Mouse (Mus musculus) heart, adult 18-20 months (tissue): Measurements from ENCODE around the gene Spint2. TPM values are rescaled to one million over a fixed set of nuclear protein-coding genes. Genes with fewer than 3 reads are reported as not detected.

Experiments used
- DNase-seq, 2 experiments: peaks; one replicate each; pipeline ENCODE4 v3.0.0; 2021 to 2022; ENCODE audit warnings: mixed read lengths in 1 of 2
- total RNA-seq, 2 experiments: library from RNA; stranded (reverse); gene quantifications; 2 replicates each; pipeline ENCODE4 v1.2.3; 2021

Gene Spint2
- total RNA-seq, 2 experiments from 2014 or later: 45.7 to 53.8 TPM

DNA sequence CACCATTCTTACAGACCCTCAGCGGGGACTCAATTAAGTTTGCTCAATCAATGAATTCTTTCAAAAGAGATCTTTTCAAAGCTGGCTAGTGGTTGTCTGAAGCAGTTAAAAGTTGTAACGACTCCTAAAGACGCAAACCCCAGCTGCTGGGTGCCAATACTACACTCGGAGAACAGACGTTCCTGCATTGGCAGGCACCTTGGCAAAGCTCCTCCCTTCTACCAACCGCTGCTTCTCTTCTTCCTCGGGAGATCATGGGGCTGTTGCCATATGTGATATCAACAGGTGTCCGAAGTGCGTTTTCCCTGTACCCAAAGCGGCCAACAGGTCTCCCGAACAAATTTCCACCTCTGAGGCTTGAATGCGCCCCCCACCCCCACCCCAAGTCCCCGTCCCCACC, 911 bp downstream of the Spint2 start:
- DNase-seq: no peak

DNA sequence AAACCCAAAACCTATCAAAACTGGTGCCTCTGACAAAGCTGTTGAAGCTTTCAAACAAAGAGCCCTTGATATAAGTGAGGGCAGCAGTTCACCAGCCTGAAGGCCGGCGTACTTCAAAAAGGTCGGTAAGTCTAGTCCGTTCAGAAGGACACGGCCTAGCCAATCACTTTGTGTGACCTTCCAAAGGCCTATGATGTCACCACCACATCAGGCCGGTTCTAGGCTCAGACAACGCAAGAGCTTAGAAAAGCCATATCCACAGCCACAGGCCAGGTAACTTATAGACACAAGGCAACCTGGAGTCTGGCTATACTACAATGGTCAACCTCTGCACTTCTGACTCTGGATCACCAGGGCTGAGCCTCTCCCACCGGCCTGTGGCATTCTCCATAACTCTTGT, 1.8 kb downstream of the Spint2 start:
- no peak for DNase-seq

DNA sequence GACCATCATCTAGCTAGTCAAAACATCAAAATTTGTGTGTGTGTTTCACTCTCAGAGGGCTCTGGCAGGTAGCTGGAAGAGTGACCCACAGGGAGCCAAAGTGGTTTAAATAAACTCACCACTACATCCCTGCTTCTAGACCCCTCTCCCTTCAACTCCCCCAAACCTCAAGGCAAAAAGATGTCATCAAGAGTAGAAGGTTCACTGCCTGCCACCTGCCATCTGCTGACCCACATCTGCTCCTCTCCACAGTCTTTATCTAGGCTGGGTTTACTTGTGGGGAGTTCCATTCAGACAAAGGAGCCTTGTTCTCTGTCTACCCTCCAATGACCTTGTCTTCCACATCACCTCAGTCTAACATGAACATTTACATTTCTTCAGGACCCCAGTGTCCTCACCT, 2.5 kb downstream of the Spint2 start:
- no peak for DNase-seq

DNA sequence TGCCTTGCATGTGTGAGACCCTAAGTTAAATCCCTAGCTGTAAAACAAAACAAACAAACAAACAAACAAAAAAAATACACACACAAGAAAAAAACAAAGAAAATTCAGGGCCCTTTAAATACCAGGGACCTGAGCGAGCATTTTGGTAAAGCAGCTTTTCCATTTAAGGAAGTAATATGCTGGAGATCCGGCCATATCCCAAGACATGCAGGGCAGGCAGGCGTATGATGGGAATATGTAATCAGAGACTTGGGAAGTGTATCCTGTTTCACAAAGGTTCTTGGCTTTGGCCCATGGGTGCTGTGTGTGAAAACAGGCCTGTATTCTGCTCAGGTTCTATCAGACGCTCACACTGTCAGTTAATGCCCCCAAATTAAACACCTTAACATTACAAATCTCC, 4.2 kb downstream of the Spint2 start:
- DNase-seq: no peak

DNA sequence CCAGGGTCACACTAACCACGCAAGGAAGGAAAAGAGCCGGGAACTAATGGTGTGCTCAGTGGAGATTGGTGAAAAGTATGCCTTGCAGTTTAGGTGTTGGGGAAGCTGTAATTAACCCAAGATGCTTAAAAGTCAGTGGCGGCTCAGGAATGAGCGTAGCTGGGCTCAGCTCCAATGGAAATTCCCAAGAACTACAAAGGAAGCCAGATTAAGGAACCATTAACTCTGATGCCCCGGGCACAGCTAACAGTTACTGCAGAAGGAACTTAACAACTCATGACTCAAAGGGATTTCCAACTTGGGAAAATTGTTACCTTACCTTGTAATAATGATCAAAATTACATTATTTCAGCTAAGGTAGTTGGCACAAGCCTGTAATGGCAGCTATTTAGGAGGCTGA, 5.0 kb downstream of the Spint2 start:
- no peak for DNase-seq

DNA sequence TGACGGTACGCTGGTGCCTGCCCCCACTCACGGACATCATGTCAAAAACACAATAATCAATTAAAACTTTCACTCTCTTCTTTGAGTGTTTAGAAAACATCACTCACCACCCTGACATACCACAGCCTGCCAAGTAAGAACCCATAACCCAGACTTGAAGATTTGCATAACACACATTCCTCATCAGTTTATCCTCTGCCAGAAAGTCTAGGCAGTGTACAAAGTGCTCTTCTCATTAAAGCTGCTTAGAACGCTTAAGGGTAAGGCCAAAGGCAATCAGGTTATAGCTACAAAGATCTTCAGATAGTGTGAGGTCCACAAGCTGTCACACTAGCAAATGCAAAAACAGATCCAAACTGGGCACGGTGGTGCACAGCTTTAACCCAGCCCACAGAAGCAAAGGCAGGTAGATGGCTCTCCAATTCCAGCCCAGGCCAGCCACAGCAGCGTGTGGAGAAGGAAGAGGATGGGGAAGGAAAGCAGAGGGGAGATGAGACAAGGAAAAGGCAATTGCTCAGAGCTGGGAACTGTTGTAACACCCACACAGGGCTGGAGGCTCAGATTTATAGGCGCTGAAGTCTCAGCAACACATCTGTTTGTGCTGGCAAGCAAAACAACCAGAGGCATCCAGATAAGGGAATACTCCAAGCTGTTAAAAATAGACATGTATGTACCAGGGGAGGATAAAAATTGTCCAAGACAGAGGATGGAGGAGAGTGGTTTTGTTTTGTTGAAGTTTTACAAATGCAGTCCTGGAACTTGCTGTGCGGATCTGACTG, 9.8 kb downstream of the Spint2 start:
- DNase-seq: peak in 1 of 2 experiments; percentile 34

DNA sequence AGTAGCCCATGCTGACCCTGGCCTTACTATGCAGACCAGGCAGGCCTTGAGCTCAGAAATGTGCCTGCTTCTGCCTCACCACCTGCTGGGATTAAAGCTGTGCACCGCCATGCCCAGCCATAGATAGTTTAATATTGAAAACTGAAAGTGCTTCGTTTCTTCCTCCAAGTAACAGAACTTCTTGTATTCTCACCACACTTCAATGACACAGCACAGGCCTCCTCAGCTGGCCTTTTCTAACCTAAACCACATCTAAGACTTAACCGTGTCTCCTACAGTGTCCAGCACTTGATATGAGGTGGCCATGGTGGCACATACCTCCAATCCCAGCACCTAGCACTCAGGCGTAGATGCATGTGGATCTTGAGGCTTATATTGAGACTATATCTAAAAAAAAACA, 11.3 kb downstream of the Spint2 start:
- DNase-seq: no peak

DNA sequence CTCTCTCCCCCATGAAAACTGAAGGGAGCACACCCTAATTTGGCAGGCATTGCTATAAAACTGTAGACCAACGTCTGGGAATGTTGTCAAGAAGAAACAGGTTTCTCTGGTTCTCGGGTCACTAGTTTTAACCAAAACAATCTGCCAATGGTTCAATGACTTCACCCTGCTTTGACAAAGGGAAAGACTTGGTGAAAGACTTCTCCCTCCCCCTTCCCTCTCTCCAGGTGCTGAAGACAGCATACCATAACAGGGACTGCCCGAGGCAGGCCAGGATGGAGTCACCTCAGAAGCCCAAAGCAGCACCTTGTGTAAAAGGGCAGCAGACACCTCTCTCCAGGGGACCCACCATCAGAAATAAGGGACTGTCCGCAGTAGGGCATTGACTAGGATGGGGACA, 14.8 kb downstream of the Spint2 start:
- DNase-seq: no peak

DNA sequence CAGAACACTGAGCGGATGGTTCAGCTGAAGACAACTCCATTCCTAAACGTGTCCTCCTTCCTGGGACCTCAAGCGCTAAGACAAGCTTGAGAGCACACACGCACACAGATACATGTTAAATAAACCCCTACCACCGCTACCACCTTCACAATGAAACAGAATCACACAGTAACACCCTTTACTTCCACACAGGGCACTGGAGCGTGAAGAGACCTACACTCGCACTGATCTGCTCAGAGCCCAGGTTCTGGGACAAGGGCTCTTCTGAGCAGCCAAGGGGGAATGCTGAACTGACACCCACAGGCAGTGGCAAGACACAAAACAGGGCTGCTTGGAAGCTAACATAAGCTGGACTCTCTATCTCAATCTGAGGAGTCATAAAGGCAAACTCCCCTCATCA, 16.1 kb downstream of the Spint2 start:
- DNase-seq: no peak

DNA sequence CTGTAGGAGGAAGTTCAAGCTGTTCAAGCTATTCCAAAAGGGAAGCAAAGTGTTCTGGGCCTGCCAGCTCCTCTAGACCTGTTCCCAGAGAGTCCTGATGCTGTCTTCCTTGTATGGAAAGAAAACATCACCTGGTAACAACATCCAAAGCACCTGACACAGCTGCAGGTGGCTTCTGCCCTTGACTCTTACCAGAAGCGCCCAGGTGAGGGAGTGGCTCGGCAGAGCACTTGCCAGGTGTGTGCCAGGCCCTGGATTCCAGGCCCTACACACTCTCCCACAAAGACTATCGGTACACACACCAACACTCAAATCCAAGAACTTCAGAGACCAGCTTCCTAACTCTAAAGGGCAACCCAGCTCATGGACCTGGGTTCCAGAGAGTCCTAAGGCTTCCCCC, 17.9 kb downstream of the Spint2 start:
- DNase-seq: no peak

DNA sequence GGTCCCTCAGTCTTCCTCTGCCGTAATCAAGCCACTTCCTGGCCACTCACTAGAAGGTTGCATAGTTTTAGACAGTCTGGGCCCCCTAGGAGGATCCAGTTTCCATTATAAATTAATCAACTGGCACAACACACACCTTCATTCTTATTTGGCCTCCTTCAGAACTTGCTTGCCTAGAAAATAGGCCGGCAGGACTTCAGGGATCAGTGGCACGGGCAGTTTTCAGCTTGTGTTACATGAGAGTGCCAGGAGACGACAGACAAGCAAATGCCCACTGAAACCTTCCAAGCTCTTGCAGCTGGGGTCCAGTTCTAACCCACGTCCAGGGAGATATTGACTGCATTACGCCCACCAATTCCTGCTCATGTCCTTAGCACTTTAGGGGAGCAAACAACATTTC, 19.6 kb downstream of the Spint2 start:
- no peak for DNase-seq

DNA sequence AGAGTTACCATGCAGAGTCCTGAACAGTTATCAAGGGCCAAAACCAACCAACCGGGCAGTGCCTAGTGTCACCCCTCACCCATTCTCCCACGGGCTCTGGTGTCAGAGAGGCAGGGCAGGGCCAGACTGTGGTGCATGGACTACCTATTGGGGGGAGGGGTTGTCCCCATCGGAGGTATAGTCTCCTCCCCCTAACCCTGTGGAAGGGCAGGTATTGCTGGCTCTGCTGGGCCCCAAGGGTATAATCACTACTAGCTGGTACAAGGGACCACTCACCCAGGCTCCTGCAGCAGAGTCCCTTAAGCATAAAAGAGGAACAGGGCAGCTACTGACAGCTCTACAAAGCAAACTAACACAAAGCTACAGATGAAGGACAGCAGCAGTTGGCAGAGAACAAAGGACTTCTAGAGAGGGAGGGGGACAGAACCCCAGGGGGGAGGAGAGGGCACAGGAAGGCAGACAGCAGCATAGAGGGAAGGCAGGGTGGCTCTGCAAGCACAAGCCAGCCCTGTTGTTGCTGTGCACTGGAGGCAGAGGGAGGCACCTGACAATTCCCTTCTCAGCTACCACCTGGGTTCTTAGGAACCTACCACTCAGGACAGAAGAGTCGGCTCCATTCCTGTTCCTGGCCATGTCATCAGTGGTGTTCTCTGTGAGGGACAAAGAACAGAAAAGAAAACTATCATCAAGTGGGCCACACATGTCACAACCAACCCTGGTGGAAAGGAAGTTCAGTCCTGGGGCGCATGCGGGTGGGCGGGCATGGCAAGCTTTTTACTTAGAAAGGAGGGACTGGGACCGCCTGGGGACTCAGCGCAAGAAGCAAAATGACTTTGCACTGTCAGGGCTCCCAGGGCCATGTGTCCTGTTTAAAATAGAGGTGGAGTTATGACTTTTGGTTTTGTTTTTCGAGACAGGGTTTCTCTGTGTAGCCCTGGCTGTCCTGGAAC, 21.7 kb downstream of the Spint2 start:
- DNase-seq: no peak

DNA sequence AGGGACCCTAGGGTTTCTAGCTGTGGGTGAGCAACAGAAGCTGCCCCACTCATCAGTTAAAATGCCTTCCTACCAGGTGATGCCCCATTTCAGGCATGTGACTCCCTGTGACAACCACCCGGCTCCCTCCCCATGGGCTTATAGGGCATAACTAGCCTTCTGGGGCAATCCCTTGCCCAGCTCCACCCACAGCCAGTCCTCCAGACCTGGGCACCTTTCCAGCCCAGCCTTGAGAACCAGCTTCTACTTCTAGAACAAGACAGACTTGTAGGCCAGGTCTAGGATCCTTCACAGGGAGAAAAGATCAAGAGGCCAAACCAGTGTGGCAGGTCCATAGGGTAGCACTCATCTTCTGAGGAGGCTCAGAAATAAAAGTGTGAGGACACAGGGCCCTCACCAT, 24.3 kb downstream of the Spint2 start:
- DNase-seq: no peak

DNA sequence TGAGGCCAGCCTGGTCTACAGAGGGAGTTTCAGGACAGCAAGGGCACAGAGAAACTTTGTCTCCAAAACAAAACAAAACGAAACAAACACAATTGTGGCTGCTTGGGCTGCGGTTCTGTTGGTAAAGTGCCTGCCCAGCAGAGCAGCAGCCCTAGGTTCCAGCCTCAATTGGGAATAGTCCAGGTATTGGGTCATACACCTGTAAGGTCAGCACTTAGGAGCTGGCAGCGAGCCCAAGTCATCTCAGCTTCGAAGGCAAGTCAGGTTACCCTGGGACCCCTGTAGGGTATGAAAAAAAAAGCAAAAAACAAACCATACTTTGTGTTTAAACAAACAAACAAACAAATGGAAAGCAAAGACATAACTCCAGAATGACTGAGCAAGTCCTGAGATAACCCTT, 25.8 kb downstream of the Spint2 start:
- DNase-seq: no peak

DNA sequence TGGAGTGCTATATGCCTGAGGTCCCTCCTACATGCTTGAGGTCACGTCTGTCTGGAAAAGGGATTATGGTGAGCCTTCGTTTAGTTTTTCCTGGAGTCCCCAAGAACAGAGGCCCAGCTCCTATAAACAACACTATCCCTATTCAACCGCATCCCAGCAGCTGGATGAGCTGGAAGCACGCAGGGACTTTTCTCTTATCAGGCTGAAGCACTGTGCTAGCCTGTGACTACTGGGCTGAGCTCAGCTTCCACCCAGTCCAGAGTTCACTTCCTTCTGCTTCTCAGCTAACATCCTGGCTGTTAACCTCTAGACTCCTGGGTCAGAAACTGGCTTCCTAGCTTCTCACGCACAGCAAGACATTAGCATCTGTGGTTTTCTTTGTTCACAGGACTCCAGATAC, 27.9 kb downstream of the Spint2 start:
- peak in 1 of 2 experiments; percentile 47 for DNase-seq

DNA sequence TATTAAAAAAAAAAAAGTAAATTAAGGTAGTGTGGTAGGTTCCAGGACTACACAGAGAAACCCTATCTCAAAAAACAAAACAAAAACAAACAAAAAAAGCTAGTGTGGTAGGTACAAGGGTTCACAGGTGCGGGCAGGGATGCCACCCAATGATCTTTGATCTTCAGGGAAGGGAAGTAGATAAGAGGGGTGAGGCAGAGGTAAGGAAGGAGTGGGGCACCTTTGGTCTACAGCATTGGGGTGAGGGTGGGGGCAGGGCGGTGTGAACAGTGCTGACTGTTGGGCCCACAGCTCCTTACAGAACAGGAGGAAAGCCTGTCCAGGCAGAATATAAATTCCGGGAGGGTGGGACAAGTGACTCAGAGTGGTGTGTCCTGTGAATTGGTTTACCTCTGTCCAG, 30.5 kb downstream of the Spint2 start:
- no peak for DNase-seq

DNA sequence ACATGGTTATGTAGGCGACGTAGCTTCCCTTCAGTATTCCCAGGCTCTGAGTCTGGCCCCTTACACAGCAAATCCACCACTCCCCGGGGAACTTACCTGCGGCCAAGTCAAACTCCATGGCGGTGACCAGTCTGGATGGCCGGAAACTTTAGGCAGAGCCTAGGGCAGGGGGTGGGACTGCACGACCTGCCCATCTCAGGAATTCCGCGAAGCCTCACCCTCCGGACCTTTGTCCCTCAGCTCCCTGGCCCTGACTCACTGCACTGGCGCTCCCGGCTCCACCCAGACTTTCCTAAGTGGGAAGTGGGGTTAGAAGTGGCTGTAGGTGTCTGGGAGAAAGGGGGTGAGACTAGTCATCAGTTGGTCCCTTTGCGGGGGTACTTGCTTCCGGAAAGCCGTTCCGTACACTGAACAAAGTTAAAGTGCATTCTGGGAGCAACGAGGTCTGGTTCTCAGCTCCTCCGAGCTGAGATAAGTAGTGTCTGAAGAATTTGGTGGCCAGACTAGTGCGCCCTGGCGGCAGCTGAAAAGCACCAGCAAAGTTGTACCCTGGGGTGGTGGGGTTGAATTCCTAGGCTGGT, 33.4 kb downstream of the Spint2 start, which contains the start of gene 2200002D01Rik:
TSS of gene 2200002D01Rik (minus strand) at position 206 of the 581 bp plus-strand sequence.
- DNase-seq: peak; percentile 60 to 70

DNA sequence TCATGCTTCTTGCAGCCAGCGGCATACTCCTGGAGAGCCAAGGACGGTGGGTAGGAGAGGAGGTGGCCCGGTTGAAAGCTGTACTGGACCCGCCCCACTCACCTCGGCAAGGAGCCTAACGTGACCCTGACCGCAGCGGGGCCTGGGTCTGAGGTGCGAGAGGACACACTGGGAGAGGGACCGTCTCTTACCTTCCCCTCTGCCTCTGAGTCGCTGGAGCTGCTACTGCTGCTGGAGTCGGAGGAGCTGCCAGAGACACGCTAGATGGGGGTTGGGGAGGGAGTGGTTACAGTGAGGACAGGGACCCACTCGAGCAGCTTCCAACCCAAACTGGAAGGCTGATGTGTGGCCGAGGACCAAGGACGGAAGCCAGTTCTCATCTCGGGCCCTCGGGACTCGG, 34.0 kb downstream of the Spint2 start:
- peak; percentile 29 to 60 for DNase-seq

DNA sequence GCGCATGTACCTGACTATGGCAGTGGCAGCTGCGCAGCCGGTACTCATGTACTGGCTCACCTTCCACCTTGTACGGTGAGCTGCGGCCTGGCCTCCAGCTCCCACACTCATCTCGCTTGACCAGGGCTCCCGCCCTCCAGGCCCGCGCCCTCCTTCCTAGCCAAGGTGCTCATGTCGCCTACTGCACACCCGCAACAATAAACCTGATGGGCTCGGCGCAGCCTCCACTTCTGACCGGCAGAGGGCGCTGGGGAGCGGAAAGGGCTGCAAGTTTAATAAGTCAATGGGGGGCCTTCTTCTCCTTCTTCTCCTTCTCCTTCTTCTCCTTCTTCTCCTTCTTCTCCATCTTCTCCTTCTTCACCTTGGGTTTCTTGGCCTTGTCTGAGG, 34.4 kb downstream of the Spint2 start:
- peak; percentile 75 to 94 for DNase-seq

DNA sequence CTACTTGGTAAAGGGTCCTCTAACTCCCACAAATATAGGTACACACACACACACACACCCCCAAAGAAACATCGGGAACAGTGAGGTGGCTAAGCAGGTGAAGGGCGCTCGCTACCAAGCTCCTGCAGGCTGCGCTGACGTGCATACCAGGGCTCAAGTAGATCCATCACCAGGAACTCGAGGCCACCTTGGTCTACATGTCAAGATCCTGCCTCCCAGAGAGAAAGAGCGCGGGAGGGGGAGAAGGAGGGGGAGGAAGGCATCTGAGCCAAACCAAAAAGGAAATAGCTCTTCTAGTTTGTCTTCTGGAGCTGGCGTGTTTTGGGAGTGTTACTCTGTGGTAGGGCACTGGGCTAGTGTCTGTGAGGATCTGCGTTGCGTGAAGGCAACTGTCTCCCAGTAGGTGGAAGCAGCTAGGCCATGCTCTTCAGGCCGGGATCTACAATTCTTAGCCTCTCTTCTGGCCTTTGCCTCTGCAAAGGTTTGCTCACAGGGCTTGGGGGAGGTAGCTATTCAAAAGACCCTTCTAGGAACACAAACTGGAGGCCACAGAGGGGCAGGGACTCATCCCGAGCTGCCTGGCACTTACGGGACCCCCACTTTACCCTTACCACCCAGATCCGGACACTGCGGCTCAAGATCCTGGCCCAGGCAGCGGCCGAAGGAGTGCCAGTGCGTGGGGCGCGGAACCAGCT, 34.9 kb downstream of the Spint2 start:
- no peak for DNase-seq

DNA sequence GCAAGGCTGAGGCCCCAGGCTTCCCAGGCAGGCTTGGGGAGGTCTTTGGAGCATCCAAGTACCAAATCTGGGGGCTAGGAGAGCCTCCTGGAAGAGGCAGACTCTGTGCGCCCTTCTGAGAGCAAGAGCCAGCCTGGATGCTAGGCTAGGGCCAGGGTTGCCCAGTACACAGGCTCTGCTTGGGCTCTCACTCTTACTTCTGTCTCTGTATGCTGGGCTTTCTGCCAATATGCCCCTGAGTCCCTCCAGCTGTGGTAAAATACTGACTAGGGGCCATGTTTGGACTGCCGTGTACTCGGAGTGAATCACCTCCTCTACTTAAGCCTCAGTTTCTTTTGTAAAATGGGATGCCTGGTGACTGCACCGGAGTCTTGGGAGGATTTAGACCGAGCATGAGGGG, 35.7 kb downstream of the Spint2 start:
- DNase-seq: no peak

DNA sequence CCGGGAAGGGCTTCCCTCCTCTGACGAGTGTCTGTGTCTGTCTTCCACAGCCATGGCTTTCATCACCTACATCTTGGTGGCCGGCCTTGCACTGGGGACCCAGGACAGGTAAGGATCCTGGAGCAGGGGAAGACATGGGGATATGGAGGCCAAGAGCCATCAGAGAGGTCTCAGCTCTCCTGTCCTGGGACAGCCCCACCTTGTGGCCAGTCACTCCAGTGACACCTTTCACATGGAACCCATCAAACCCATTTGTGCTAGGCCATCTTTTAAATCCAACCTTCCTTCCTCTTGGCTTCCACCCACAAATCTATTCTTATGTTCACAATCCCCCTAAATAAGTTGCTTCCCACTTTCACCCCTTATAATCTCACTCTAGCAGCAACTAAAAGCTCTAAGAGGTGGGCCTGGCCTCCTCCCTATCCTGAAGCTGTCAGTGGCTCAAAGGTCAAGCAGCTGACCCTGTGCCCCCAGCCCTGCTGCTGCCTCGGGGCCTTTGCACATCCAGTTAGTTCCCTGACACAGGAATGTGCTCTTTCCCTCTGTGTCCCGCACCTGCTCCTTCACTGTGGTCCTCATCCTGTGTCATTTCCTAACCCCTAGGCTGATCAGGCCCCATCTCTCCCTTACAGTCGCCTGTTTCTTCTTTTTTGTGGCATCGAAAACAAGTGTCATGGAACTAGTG, 36.8 kb downstream of the Spint2 start:
- no peak for DNase-seq
